Mouse (Mus musculus) kidney, postnatal 10 days (tissue): ENCODE measurements at regions not wholly inside any gene's neighbourhood (a gene's known extent, or its start where the extent isn't known, plus 50 kb on each side); places are given as distances from the start of the nearest gene placed in this dataset.
"Not testable (repeated sequence)": the region's sequence is repeated elsewhere in the genome, so short reads cannot be mapped to it uniquely, and the experiment has no call there.

ENCODE experiments used
- DNase-seq: peaks from one replicate; pipeline ENCODE4 v3.0.0; 2021; ENCODE audit warnings: mixed read lengths

GRCm38 (mm10) chr12:77526581-77526980 is 288.7 kb downstream of the Fut8 start:
- not testable (repeated sequence) for DNase-seq

DNA sequence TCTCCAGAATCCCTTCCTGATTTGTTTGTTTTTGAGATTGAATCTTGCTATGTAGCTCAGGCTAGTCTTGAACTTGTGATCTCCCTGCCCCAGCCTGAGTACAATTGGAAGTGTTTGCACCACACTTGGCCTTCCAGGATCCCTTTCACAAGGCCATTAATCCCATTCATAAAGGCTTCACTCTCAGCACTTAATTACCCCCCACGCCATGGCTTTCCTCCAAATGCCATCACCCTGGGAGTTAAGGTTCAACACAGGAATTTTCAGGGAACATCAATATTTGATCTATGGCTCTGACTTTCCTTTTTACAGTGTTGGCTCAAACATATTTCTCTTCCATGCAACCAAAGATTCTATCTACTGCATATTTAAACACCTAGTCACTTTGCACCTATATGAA is 289.6 kb downstream of the Fut8 start:
- peak; percentile 21 for DNase-seq

DNA sequence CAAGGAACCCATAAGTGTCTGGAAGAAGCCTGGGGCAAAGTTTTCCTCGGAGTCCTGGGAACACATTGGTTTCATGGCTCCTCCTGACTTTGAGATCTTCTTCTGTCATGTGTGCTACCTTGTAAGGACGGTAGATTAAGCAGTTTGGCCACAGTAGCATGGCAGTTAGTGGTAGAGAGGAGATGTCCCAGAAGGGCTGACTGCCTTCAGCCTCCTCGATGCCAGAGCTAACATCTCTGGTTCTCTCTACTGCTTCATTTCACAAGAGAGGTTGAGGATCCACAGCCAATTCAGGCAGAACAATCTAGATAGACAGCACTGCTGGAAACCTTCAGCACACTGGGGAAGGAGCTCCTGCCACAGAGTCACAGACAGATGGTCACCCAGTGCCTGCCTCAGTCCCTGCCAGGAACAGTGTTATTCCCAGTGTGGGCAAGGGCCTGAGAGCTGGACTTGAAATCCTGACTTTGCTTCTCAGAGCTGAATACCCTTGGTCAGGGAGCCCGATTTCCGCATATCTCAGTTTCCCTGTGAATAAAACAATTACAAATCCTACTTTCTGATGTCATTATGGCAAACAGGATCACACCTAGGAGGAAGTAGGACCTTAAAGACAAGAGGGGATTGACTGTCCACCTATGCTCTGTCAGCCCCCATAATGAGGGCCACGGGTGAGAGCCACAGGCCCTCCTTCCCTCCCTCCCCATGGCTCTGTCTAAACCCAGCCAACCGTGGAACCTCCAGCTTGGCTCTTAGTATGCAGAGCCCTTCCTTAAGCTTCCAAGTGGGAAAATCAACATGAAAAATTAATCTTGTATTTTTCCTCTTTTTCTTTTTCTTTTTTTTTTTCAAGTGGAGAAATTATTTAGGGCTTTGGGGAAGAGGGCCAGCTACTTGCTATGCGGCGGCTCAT is 290.3 kb downstream of the Fut8 start:
- no peak for DNase-seq

DNA sequence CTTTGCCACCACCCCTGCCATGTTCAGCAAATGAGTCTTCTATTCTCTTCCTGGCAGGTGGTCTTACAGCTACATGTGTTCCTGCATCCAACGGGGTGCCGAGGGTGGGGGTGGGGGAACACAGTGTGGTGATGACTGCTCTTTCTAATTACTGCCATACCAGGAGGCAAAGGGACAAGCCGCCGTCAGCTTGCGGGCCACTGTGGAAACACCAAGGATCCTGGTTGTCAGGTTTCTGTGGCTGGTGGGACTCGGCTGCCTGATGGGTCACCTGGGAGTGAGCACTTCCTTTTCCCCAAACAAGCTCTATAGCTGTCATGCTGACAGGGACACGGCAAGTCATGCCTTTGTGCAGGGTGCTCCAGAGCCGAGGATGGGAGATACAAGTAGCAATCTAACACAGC is 290.9 kb downstream of the Fut8 start:
- peak; percentile 3 for DNase-seq

DNA sequence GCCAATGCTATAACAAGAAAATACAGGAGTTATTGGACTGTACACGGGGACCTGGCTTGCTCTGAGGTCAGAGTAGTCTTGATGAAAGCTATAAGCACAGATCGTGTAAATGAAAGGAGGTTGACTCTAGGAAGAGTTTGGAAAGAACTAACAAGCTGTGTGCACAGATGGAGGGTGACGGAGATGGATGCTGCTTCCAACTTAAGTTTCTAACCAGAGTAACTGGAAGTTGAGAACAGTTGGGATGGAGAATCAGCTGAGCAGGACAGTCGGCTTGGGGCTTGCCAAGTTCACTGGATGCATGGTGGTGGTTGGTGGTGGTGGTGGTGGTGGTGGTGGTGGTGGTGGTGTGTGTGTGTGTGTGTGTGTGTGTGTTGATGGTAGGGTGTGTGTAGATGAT is 291.5 kb downstream of the Fut8 start:
- DNase-seq, result peak; percentile 1

- DNase-seq, result no peak
These were observed 292.0 kb downstream of the Fut8 start for GRCm38 (mm10) chr12:77529955-77530354.

DNA sequence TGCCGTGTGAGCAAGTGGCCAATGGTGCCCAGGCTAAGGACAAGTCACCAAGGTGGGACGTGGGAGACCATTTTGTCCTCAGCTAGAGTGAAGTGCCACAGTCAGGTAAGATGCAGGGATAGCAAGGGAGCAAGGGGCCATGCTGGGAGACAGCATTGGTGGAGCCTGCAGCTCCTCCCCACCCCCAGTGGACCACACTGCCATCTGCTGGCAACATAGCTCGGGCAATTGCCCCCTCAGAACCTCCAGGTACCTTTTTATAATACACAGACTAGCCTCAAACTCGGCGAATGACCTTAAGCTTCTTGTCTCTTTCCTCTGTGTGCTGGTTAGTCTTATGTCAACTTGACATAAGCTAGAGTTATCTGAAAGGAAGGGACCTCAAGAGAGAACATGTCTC is 293.4 kb downstream of the Fut8 start:
- DNase-seq, result peak; percentile 46

GRCm38 (mm10) chr12:77532547-77532946 is 294.6 kb downstream of the Fut8 start:
- peak; percentile 3 for DNase-seq

- no peak for DNase-seq
These were observed 295.7 kb downstream of the Fut8 start for GRCm38 (mm10) chr12:77533606-77534005.

DNA sequence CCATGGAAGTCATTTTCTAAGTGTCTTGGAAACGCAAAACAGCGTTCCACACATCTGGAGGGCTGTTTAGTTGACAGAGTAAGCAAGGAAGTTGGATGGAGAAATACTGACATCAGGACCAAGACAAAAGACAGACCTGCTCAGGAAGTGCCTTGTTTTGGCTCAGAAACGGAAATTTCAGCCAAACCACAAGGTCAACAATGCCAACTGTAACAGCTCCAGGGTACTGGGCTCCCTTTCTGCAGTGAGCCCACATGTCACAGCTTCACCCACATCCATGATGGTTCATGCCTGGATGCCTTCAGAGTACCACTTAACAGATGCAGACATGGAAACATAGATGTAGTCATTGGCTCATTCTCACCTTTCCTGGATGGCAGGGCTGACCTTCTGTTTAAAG is 296.2 kb downstream of the Fut8 start:
- no peak for DNase-seq

- no peak for DNase-seq
These were observed 297.2 kb downstream of the Fut8 start for GRCm38 (mm10) chr12:77535147-77535546.

DNA sequence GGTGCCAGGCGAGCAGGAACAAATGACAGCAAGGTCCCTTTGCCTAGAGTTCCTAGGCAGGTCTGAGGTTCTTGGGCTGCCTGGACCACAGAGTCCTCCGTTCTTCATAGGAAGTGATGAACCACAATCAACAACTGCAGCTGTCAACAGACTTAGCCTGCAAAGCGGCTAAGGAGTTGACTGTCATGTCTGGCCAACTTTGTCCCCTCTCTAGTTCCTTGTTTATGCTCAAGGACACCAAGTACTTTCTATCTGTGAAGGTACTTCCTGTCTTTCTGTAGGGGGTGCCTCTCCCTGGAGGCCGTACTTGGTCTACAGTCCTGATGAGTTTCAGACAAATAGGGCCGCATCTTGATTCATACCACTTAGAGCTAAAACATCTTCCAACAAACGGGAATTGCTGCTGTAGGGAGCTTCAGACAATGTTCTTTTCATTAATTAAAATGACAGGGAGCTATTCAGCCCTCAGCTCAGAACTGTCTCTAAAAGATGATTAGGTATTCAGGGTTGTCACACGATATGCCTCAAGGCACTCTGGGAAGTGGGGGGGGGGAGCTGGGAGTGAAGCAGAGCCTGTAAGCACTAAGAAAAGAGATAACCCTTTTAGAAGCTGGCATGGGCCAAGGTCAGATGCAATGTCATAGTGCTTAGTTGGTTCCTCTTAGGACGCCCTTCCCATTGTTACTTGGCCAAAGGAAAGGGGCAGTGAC is 299.4 kb downstream of the Fut8 start:
- DNase-seq, result peak; percentile 2

GRCm38 (mm10) chr12:77539661-77540431 is 301.9 kb downstream of the Fut8 start:
- peak; percentile 4 for DNase-seq

GRCm38 (mm10) chr12:77541051-77541765 is 303.3 kb downstream of the Fut8 start:
- peak; percentile 0 for DNase-seq

DNA sequence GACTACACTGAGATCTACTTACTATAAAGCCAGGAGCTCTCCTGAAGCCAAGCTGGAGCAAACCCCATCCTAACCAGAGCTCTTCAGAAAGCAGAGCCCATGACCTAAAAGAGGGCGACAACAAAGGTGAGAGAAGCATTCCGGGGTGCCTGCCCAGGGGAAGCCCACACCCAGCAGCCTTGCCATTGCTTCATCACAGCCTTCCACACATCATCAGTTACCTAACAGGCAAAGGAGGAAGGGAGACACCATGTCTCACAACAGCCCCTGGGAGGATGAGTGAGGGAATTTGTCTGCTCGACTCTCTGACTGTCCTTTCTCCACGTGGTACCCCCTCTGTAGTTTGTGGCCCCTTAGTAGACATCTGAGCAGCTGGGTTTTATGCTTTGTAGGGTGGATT is 303.9 kb downstream of the Fut8 start:
- no peak for DNase-seq

- DNase-seq, result no peak
These were observed 305.7 kb downstream of the Fut8 start for GRCm38 (mm10) chr12:77543651-77544050.

GRCm38 (mm10) chr12:77546165-77546564 is 308.2 kb downstream of the Fut8 start:
- DNase-seq, result no peak

- DNase-seq, result peak; percentile 59
These were observed 330.4 kb downstream of the Fut8 start for GRCm38 (mm10) chr12:77568286-77568685.

DNA sequence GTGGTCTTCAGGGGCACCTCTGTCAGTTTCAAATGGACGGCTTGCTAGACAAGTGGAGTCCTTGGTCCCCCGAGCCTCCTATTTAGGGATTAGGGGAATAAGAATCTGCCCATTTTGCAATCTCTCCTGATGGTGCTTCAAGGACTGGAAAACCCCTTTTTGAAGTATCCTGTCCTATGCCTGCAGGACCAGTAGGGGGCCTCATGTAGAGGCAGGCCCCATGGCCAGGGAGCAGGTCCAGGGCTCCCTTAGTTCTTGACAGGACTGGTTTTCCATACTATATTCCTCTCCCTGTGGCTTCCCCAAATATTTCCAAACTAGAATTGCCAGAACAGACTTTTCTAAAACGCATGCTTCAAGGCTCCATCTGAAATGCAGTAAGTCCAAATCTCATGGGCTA is 332.6 kb downstream of the Fut8 start:
- DNase-seq, result peak; percentile 33

DNA sequence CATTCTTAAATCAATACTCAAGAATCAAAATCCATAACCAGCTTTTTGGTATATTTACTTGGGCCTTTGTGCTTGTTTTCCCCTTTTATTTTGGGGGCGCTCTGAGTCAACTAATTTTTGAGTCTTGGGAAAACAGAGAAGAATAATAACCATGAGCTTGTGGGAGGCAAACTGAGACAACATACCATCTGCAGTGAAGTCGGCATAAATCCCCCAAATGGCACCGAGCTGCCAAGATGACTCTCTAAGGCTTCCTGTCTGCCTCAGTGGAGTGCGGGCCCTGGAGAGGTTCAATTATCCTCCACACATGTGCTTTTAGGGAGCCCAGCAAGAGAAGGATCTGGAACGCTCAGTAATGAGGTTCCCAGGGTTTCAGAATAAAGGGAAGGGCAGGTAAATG is 333.1 kb downstream of the Fut8 start:
- no peak for DNase-seq

- peak; percentile 39 for DNase-seq
These were observed 337.1 kb downstream of the Fut8 start for GRCm38 (mm10) chr12:77575046-77575445.

GRCm38 (mm10) chr12:77588297-77588696 is 350.4 kb downstream of the Fut8 start:
- DNase-seq, result no peak

GRCm38 (mm10) chr12:77589416-77589815 is 351.5 kb downstream of the Fut8 start:
- DNase-seq, result no peak
